Mouse (Mus musculus) liver, embryonic 14.5 days (tissue): ENCODE data around the gene Ppt2. TPM values are rescaled to one million over a fixed set of nuclear protein-coding genes. Genes with fewer than 3 reads are reported as not detected.
A peak's percentile ranks its signal among the peaks of the same experiment; 100 is the strongest.

Experiments
- ATAC-seq: fragments of 200-750 bp; cut with Nextera tagmentation; 2 replicates; pipeline ENCODE4 v1.8.0; 2017; ENCODE audit warnings: moderate number of reproducible peaks, mild to moderate bottlenecking, moderate library complexity; ENCODE audit not compliant: insufficient read depth
- DNase-seq, 3 experiments: peaks; one replicate each; pipeline ENCODE4 v3.0.0-alpha.2; 2012 to 2013; ENCODE audit warnings: low read depth in 3 of 3, low spot score in 3 of 3
- H3K27ac ChIP-seq: fragments of 300-500 bp; sonication (generic); 2 replicates; pipeline ENCODE4 v1.5.1; 2014; ENCODE audit warnings: moderate library complexity, mild to moderate bottlenecking, control low read depth, inconsistent platforms
- H3K27me3 ChIP-seq: fragments of 300-500 bp; sonication (generic); 2 replicates; pipeline ENCODE4 v1.6.1; 2014; ENCODE audit warnings: mild to moderate bottlenecking, low read length, moderate library complexity; ENCODE audit not compliant: control insufficient read depth, insufficient read depth
- H3K36me3 ChIP-seq: fragments of 300-500 bp; sonication (generic); replicated peaks from 2 replicates; pipeline ENCODE4 v1.6.1; 2014; ENCODE audit warnings: low read depth; ENCODE audit not compliant: control insufficient read depth, insufficient read depth
- H3K4me1 ChIP-seq, 2 experiments: fragments of 200-500 bp in 1 of 2; fragments of 300-500 bp in 1 of 2; sonication (generic) in 1 of 2; replicated peaks; 2 replicates each; pipeline ENCODE4 v1.6.1; 2012 to 2014; ENCODE audit warnings: antibody characterized with exemption in 1 of 2, inconsistent platforms in 1 of 2, low read length in 1 of 2; ENCODE audit not compliant: control insufficient read depth in 2 of 2, insufficient read depth in 2 of 2
- H3K4me2 ChIP-seq: fragments of 300-500 bp; sonication (generic); 2 replicates; pipeline ENCODE4 v1.6.1; 2014; ENCODE audit warnings: low read depth, mild to moderate bottlenecking, control low read depth, moderate library complexity
- H3K4me3 ChIP-seq, 2 experiments: fragments of 200-500 bp in 1 of 2; fragments of 300-500 bp in 1 of 2; sonication (generic) in 1 of 2; 2 replicates each; pipeline ENCODE4 v1.5.1; 2012 to 2014; ENCODE audit warnings: low read depth in 2 of 2, low read length in 2 of 2, mild to moderate bottlenecking in 2 of 2, control low read depth in 1 of 2, inconsistent platforms in 1 of 2, moderate library complexity in 1 of 2; ENCODE audit not compliant: insufficient read depth in 1 of 2
- H3K9ac ChIP-seq: fragments of 300-500 bp; sonication (generic); replicated peaks from 2 replicates; pipeline ENCODE4 v1.6.1; 2014; ENCODE audit warnings: mild to moderate bottlenecking, control low read depth, moderate library complexity
- H3K9me3 ChIP-seq: fragments of 300-500 bp; sonication (generic); 2 replicates; pipeline ENCODE4 v1.6.1; 2016; ENCODE audit warnings: low read length, mixed read lengths; ENCODE audit not compliant: control insufficient read depth
- CTCF ChIP-seq: IDR thresholded peaks from 2 replicates; pipeline ENCODE4 v1.5.1; 2016; ENCODE audit warnings: antibody characterized with exemption, low read depth, control low read depth
- EP300 ChIP-seq: IDR thresholded peaks from 2 replicates; pipeline ENCODE4 v1.6.1; 2016; ENCODE audit warnings: antibody characterized with exemption, low read depth
- WGBS: fragments of 180-500 bp; shearing (Covaris S2); extraction: QIAGEN DNeasy Blood & Tissue Kit; methylation state at CpG from one replicate; pipeline ENCODE4 v1.1.7; 2014; ENCODE audit not compliant: insufficient replicate concordance; 5-methylcytosine and 5-hydroxymethylcytosine counted together
- polyA plus RNA-seq, 2 experiments: library from polyadenylated mRNA; depleted of rRNA in 1 of 2; stranded (reverse) in 1 of 2; unstranded in 1 of 2; fragments of >200 nt; fragmentation: Nextera tagmentation in 1 of 2; extraction: Ambion mirVana in 1 of 2; gene quantifications; 2 replicates each; pipeline versions ENCODE4 v1.2.1 to v1.2.3; 2012 to 2014

Gene Ppt2
- polyA plus RNA-seq, 2 experiments: 10.4 to 10.5 TPM

DNA sequence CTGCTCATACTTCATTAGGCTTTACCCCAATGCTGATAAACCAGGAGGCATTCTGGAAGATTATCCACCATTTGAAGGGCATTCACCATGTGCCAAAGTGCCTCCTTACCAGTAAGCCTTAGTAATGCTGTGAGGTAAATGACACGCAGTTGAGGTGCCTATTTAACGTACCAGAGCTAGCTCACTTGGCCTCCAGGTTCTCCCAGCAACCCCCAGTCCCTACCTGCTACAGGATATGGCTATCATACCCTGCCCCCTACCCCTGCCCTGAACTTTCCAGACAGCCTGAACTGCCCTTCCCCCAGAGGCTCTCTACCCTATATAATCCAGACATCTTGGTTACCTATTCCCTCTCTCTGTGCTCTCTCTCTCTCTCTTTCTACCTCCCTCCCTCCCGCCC is 39.5 kb downstream of the Ppt2 start:
- H3K36me3 ChIP-seq: no peaks in the 10 kb centered on the region
- peaks cover 21 to 29% of the 10 kb centered on the region in 2 experiments for H3K4me1 ChIP-seq
- no peaks in the 10 kb centered on the region for H3K9me3 ChIP-seq
- H3K9ac ChIP-seq: no peak overlapping the region
- H3K27me3 ChIP-seq: no peaks in the 10 kb centered on the region
- TF ChIP-seq CTCF (no peak), EP300 (no peak)
- no peak overlapping the region for H3K4me3 ChIP-seq
- ATAC-seq (no peak), DNase-seq (no peak)
- peak overlapping the region; percentile 89 for H3K4me2 ChIP-seq
- WGBS: 55% methylated on average over 3 of the region's 3 CpGs
- H3K27ac ChIP-seq: no peak overlapping the region

DNA sequence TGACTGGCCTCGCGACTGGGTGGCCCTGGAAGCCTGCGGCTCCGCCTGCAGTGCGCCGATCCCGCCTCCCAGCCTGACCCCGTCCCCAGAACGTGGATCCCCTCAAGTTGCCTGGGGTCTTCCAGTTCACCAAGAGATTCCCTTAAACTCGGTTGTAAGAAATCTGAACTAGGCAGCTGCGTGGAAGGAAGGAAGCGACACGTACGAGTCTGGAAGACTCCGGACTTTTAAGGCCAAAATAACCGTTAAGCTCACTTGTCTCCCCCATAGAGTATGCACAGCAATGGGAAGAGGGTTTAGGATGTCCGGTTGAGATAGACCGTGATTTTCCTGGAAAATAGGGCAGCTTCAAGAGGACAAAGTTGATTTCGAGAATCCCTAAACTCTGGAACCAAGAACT is 40.5 kb downstream of the Ppt2 start:
- DNase-seq (no peak), ATAC-seq (no peak)
- no peaks in the 10 kb centered on the region for H3K36me3 ChIP-seq
- peak overlapping the region; percentile 89 for H3K4me2 ChIP-seq
- H3K4me1 ChIP-seq: peaks cover 21 to 29% of the 10 kb centered on the region in 2 experiments
- under 1% methylated on average over 19 of the region's 19 CpGs for WGBS
- TF ChIP-seq CTCF (no peak), EP300 (no peak)
- H3K9ac ChIP-seq: peak overlapping the region; percentile 83
- H3K27ac ChIP-seq: peak overlapping the region; percentile 5; the same call in 1 of the 2 replicates
- no peaks in the 10 kb centered on the region for H3K27me3 ChIP-seq
- H3K4me3 ChIP-seq: peak overlapping the region; percentile 69
- H3K9me3 ChIP-seq: no peaks in the 10 kb centered on the region

DNA sequence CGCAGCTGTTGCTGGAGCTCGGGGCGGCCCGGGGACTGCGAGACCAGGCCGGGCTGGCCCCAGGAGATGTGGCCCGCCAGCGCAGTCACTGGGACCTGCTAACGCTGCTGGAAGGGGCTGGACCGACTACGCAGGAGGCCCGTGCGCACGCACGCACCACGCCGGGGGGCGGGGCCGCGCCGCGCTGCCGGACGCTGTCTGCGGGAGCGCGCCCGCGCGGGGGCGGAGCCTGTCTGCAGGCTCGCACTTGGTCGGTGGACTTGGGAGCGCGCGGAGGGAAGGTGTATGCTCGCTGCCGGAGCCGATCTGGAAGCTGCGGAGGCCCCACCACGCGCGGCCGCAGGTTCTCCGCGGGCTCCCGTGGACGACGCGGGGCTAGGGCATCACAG is 40.9 kb downstream of the Ppt2 start:
- TF ChIP-seq CTCF (no peak), EP300 (no peak)
- 0% methylated on average over 49 of the region's 50 CpGs for WGBS
- no peaks in the 10 kb centered on the region for H3K27me3 ChIP-seq
- H3K36me3 ChIP-seq: no peaks in the 10 kb centered on the region
- peaks cover 21 to 29% of the 10 kb centered on the region in 2 experiments for H3K4me1 ChIP-seq
- peak; percentile 88 for ATAC-seq
- peak overlapping the region; percentile 83 for H3K9ac ChIP-seq
- H3K4me3 ChIP-seq: peak overlapping the region; percentile 69
- peak overlapping the region; percentile 5; the same call in 1 of the 2 replicates for H3K27ac ChIP-seq
- peak; percentile 85 to 89 (median 87) for DNase-seq
- no peaks in the 10 kb centered on the region for H3K9me3 ChIP-seq
- H3K4me2 ChIP-seq: peak overlapping the region; percentile 89

DNA sequence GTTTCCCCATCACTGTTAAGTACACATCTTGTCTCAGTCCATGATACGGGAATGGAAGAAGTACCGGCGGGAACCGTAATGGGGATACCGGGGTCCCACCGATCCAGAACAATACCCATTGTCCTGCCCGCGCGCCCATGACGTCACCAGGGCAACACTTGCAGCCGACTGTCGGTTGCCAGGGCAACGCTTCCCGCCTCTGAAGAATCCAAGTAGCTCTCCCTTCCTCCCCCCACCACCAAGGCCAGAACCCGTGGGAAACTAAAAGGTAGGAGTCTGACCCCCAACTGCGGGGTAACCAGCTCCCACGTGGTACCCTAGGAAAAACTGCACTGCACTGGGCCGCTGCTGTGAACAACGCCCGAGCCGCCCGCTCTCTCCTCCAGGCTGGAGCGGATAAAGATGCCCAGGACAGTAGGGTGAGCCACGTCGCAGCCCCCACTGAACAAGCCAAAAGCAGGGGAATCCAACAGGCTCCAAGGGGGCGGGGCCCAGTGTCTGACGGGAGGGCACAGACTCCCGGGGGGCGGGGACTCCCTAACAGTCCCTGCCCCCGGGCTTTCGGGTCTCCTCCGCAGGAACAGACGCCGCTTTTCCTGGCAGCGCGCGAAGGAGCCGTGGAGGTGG is 41.4 kb downstream of the Ppt2 start:
- H3K4me3 ChIP-seq: peak overlapping the region; percentile 66 to 69
- no peaks in the 10 kb centered on the region for H3K27me3 ChIP-seq
- no peaks in the 10 kb centered on the region for H3K36me3 ChIP-seq
- TF ChIP-seq CTCF (no peak), EP300 (no peak)
- ATAC-seq: peak; percentile 82
- H3K4me1 ChIP-seq: peaks cover 21 to 29% of the 10 kb centered on the region in 2 experiments
- peak overlapping the region; percentile 89 for H3K4me2 ChIP-seq
- no peaks in the 10 kb centered on the region for H3K9me3 ChIP-seq
- peak overlapping the region; percentile 83 for H3K9ac ChIP-seq
- DNase-seq: peak; percentile 70 to 75 (median 71)
- 1% methylated on average over 37 of the region's 38 CpGs for WGBS
- H3K27ac ChIP-seq: no peak overlapping the region

DNA sequence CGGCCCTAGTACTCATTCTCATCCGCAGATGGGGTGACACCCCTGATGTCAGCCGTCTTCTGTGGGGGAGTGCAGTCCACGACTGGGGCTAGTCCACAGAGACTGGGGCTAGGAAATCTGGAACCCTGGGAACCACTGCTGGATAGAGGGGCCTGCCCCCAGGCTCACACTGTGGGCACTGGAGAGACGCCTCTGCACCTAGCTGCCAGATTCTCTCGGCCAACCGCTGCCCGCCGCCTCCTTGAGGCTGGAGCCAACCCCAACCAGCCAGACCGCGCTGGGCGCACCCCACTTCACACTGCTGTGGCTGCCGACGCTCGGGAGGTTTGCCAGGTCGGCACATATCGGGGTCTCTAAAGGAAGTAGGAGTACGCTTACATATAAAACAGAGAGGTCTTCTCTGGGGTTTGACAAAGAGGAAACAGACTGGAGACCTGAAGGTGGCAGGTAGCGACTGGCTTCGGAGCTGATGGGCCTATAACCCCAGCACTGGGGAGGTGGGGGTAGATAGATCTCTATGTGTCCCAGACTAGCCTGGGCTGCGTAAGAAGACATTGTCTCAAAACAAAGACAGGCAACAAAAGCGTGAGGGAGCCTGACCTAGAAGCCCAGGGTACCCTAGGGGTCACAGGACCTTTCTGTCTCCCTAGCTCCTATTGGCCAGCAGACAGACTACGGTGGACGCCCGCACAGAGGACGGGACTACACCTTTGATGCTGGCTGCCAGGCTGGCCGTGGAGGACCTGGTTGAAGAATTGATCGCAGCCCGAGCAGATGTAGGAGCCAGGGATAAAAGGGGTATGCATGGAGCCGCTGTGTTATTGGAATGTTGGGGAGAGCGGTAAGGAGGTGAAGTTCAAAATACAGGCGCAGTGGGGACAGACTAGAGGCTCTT is 42.2 kb downstream of the Ppt2 start:
- no peaks in the 10 kb centered on the region for H3K27me3 ChIP-seq
- H3K4me2 ChIP-seq: peak overlapping the region; percentile 89
- H3K36me3 ChIP-seq: no peaks in the 10 kb centered on the region
- no peak for DNase-seq
- no peak for ATAC-seq
- WGBS: 45% methylated on average over 32 of the region's 32 CpGs
- TF ChIP-seq CTCF (no peak), EP300 (no peak)
- H3K4me1 ChIP-seq: peaks cover 15 to 24% of the 10 kb centered on the region in 2 experiments
- H3K4me3 ChIP-seq: peak overlapping the region; percentile 66 to 69
- no peaks in the 10 kb centered on the region for H3K9me3 ChIP-seq
- no peak overlapping the region for H3K9ac ChIP-seq
- no peak overlapping the region for H3K27ac ChIP-seq
